Mouse (Mus musculus) left cerebral cortex, postnatal 10 days (tissue): ENCODE measurements around the gene Rapgef1. TPM values are rescaled to one million over a fixed set of nuclear protein-coding genes. Genes with fewer than 3 reads are reported as not detected.
"Not testable (repeated sequence)": the region's sequence is repeated elsewhere in the genome, so short reads cannot be mapped to it uniquely, and the experiment has no call there.

ENCODE experiments used
- DNase-seq, 2 experiments: peaks; one replicate each; pipeline ENCODE4 v3.0.0; 2021 to 2022; ENCODE audit warnings: low spot score in 2 of 2, mixed read lengths in 1 of 2; ENCODE audit errors: extremely low spot score in 1 of 2
- intact Hi-C: fragments of 180-260 bp; cut with DNase I; formaldehyde crosslinking; loops from one replicate; pipeline ENCODE4 v1.15.1; 2025
- total RNA-seq, 2 experiments: library from RNA; stranded (reverse); gene quantifications; 2 replicates each; pipeline ENCODE4 v1.2.3; 2021

Gene Rapgef1
- total RNA-seq, 2 experiments from 2014 or later, result 126 to 127 TPM

- DNase-seq, result no peak
- intact Hi-C loops, result loop anchor here (2.0 to 5.0 kb wide), 2 partner anchors 47 to 126 kb away; no protein-coding TSS in a partner anchor
Observed at GRCm38 (mm10) chr2:29621636-29622035, 2.1 kb downstream of the Rapgef1 start.

- DNase-seq, result no peak
- intact Hi-C loops, result loop anchor here (5.0 kb wide), 1 partner anchor 125 kb away; no protein-coding TSS in a partner anchor
Observed at GRCm38 (mm10) chr2:29622126-29623005, 2.8 kb downstream of the Rapgef1 start.

- no peak for DNase-seq
- intact Hi-C loops, result loop anchor here (5.0 kb wide), 1 partner anchor 124 kb away; no protein-coding TSS in a partner anchor
Observed at GRCm38 (mm10) chr2:29623247-29624090, 3.9 kb downstream of the Rapgef1 start.

- intact Hi-C loops, result loop anchor here (5.0 kb wide), 1 partner anchor 123 kb away; no protein-coding TSS in a partner anchor
- no peak for DNase-seq
Observed at GRCm38 (mm10) chr2:29624091-29624608, 4.6 kb downstream of the Rapgef1 start.

GRCm38 (mm10) chr2:29624739-29625138 is 5.2 kb downstream of the Rapgef1 start:
- intact Hi-C loops, result loop anchor here (5.0 kb wide), 1 partner anchor 123 kb away; no protein-coding TSS in a partner anchor
- peak in 1 of 2 experiments; percentile 45 for DNase-seq

- DNase-seq, result peak in 1 of 2 experiments; percentile 30
- intact Hi-C loops, result no loop called here
Observed at GRCm38 (mm10) chr2:29625573-29626200, 6.2 kb downstream of the Rapgef1 start.

GRCm38 (mm10) chr2:29627337-29627736 is 7.8 kb downstream of the Rapgef1 start:
- intact Hi-C loops, result no loop called here
- DNase-seq, result peak in 1 of 2 experiments; percentile 1

- intact Hi-C loops, result no loop called here
- peak in 1 of 2 experiments; percentile 8 for DNase-seq
Observed at GRCm38 (mm10) chr2:29628186-29628585, 8.7 kb downstream of the Rapgef1 start.

GRCm38 (mm10) chr2:29628763-29629181 is 9.3 kb downstream of the Rapgef1 start:
- intact Hi-C loops, result no loop called here
- peak in 1 of 2 experiments; percentile 13 for DNase-seq

- intact Hi-C loops, result no loop called here
- peak in 1 of 2 experiments; percentile 20 for DNase-seq
Observed at GRCm38 (mm10) chr2:29629311-29629710, 9.8 kb downstream of the Rapgef1 start.

GRCm38 (mm10) chr2:29630141-29630771 is 10.7 kb downstream of the Rapgef1 start:
- peak in 1 of 2 experiments; percentile 11 for DNase-seq
- intact Hi-C loops, result no loop called here

GRCm38 (mm10) chr2:29631020-29631419 is 11.5 kb downstream of the Rapgef1 start:
- no peak for DNase-seq
- intact Hi-C loops, result no loop called here

GRCm38 (mm10) chr2:29631564-29632167 is 12.1 kb downstream of the Rapgef1 start:
- DNase-seq, intact Hi-C loops: not testable (repeated sequence)

- intact Hi-C loops, result no loop called here
Observed at GRCm38 (mm10) chr2:29632168-29632662, 12.7 kb downstream of the Rapgef1 start.

GRCm38 (mm10) chr2:29633101-29633554 is 13.6 kb downstream of the Rapgef1 start:
- peak in 1 of 2 experiments; percentile 86 for DNase-seq
- intact Hi-C loops, result no loop called here

More at GRCm38 (mm10) chr2:29632168-29632662, 12.7 kb downstream of the Rapgef1 start:
- no peak for DNase-seq

- intact Hi-C loops, result no loop called here
- DNase-seq, result no peak
Observed at GRCm38 (mm10) chr2:29633782-29634181, 14.3 kb downstream of the Rapgef1 start.

- intact Hi-C loops, result no loop called here
Observed at GRCm38 (mm10) chr2:29634541-29634940, 15.0 kb downstream of the Rapgef1 start.

More at GRCm38 (mm10) chr2:29634541-29634940, 15.0 kb downstream of the Rapgef1 start:
- no peak for DNase-seq
